Mouse (Mus musculus) R1 (cell line): ENCODE results near the gene Actr3.

ENCODE experiments used
- DNase-seq: peaks from one replicate; pipeline ENCODE4 v3.0.0-alpha.2; 2018; ENCODE audit warnings: low read depth, low spot score

Gene Actr3

GRCm38 (mm10) chr1:125435369-125436135 lies at the start of gene Actr3:
Actr3 (minus strand) TSS chr1:125435727.
- DNase-seq, result peak; percentile 99

- no peak for DNase-seq
Observed at GRCm38 (mm10) chr1:125482459-125483287, 47.1 kb upstream of the Actr3 start.

GRCm38 (mm10) chr1:125481842-125482241 lies 46.3 kb upstream of the Actr3 start:
- DNase-seq, result no peak

- DNase-seq, result no peak
Observed at GRCm38 (mm10) chr1:125478588-125478987, 43.1 kb upstream of the Actr3 start.

- no peak for DNase-seq
Observed at GRCm38 (mm10) chr1:125475961-125476682, 40.6 kb upstream of the Actr3 start.

- no peak for DNase-seq
Observed at GRCm38 (mm10) chr1:125473866-125474265, 38.3 kb upstream of the Actr3 start.

- DNase-seq, result no peak
Observed at GRCm38 (mm10) chr1:125473126-125473666, 37.7 kb upstream of the Actr3 start.

GRCm38 (mm10) chr1:125470805-125471648 lies 35.5 kb upstream of the Actr3 start:
- no peak for DNase-seq

- no peak for DNase-seq
Observed at GRCm38 (mm10) chr1:125467936-125468335, 32.4 kb upstream of the Actr3 start.

GRCm38 (mm10) chr1:125466621-125467257 lies 31.2 kb upstream of the Actr3 start:
- no peak for DNase-seq

GRCm38 (mm10) chr1:125464011-125464410 lies 28.5 kb upstream of the Actr3 start:
- DNase-seq, result no peak

- DNase-seq, result no peak
Observed at GRCm38 (mm10) chr1:125463349-125463748, 27.8 kb upstream of the Actr3 start.

- no peak for DNase-seq
Observed at GRCm38 (mm10) chr1:125462917-125463316, 27.4 kb upstream of the Actr3 start.

- no peak for DNase-seq
Observed at GRCm38 (mm10) chr1:125458531-125458930, 23.0 kb upstream of the Actr3 start.

- DNase-seq, result no peak
Observed at GRCm38 (mm10) chr1:125455128-125455527, 19.6 kb upstream of the Actr3 start.

GRCm38 (mm10) chr1:125450282-125451000 lies 14.9 kb upstream of the Actr3 start:
- no peak for DNase-seq

GRCm38 (mm10) chr1:125447926-125448325 lies 12.4 kb upstream of the Actr3 start:
- no peak for DNase-seq

- no peak for DNase-seq
Observed at GRCm38 (mm10) chr1:125441679-125442078, 6.2 kb upstream of the Actr3 start.

- no peak for DNase-seq
Observed at GRCm38 (mm10) chr1:125441251-125441650, 5.7 kb upstream of the Actr3 start.

GRCm38 (mm10) chr1:125439556-125439955 lies 4.0 kb upstream of the Actr3 start:
- no peak for DNase-seq
